Mouse (Mus musculus): ENCODE measurements around the gene Rapgef4.

DNA sequence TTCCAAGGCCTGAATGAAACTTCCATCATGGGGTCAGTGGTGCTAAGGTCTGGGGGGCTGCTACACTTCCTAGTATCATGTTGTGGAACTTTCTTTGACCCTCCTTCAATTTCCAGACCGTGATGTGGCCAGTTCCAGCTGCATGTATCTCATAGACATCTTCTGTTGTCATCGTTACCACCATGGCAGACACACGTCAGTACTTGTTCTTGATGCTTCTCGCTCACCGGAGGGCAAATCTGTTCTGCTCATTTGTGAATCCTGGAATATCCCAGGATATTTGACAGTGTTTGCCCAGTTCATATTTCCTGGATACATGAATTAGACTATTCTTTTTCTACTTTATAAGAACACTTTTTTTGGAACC lies 39.3 kb upstream of the Rapgef4 start:
- TF ChIP-seq POLR2A (IDR thresholded peaks at IDR 0.05; ENCODE audit: control insufficient read depth, extremely low read depth, insufficient read depth, low read length, poor library complexity) = no peak
- TF ChIP-seq CTCF (IDR thresholded peaks at IDR 0.05; ENCODE audit: borderline replicate concordance, control insufficient read depth, extremely low read depth, insufficient read depth, low read length, poor library complexity) = no peak

Data from thymus, adult 2 months (tissue).